Mouse (Mus musculus) midbrain, embryonic 13.5 days (tissue): Measurements from ENCODE around the gene Hrc. TPM values are rescaled to one million over a fixed set of nuclear protein-coding genes. Genes with fewer than 3 reads are reported as not detected.
"Not testable (repeated sequence)": the region's sequence is repeated elsewhere in the genome, so short reads cannot be mapped to it uniquely, and the experiment has no call there.

Experiments used
- ATAC-seq: fragments of 200-750 bp; cut with Nextera tagmentation; 2 replicates; pipeline ENCODE4 v1.8.0; 2017; ENCODE audit warnings: mild to moderate bottlenecking, moderate TSS enrichment, moderate library complexity
- H3K27ac ChIP-seq: fragments of 300-500 bp; sonication (generic); 2 replicates; pipeline ENCODE4 v1.5.1; 2015; ENCODE audit warnings: inconsistent platforms, mild to moderate bottlenecking, moderate library complexity
- H3K27me3 ChIP-seq: fragments of 300-500 bp; sonication (generic); 2 replicates; pipeline ENCODE4 v1.6.1; 2015; ENCODE audit warnings: mild to moderate bottlenecking, inconsistent platforms
- H3K36me3 ChIP-seq: fragments of 300-500 bp; sonication (generic); 2 replicates; pipeline ENCODE4 v1.6.1; 2015; ENCODE audit warnings: mild to moderate bottlenecking, inconsistent platforms
- H3K4me1 ChIP-seq: fragments of 300-500 bp; sonication (generic); replicated peaks from 2 replicates; pipeline ENCODE4 v1.6.1; 2015; ENCODE audit warnings: inconsistent platforms
- H3K4me2 ChIP-seq: fragments of 300-500 bp; sonication (generic); replicated peaks from 2 replicates; pipeline ENCODE4 v1.6.1; 2015; ENCODE audit warnings: moderate library complexity, mild to moderate bottlenecking, inconsistent platforms
- H3K4me3 ChIP-seq: fragments of 300-500 bp; sonication (generic); replicated peaks from 2 replicates; pipeline ENCODE4 v1.5.1; 2015; ENCODE audit warnings: mild to moderate bottlenecking, inconsistent platforms
- H3K9ac ChIP-seq: fragments of 300-500 bp; sonication (generic); replicated peaks from 2 replicates; pipeline ENCODE4 v1.6.1; 2015; ENCODE audit warnings: mild to moderate bottlenecking, inconsistent platforms
- H3K9me3 ChIP-seq: fragments of 300-500 bp; sonication (generic); 2 replicates; pipeline ENCODE4 v1.6.1; 2016; ENCODE audit warnings: mild to moderate bottlenecking, inconsistent platforms
- WGBS: fragments of 180-500 bp; shearing (Covaris S2); methylation state at CpG from one replicate; pipeline ENCODE4 v1.1.7; 2015; 5-methylcytosine and 5-hydroxymethylcytosine counted together
- polyA plus RNA-seq: library from polyadenylated mRNA; unstranded; fragments of >200 nt; fragmentation: Nextera tagmentation; extraction: Ambion mirVana; gene quantifications from 2 replicates; pipeline ENCODE4 v1.2.1, GENCODE M21; 2015

Hrc gene
- polyA plus RNA-seq, 1 experiment from 2014 or later, result 0.26 TPM

DNA sequence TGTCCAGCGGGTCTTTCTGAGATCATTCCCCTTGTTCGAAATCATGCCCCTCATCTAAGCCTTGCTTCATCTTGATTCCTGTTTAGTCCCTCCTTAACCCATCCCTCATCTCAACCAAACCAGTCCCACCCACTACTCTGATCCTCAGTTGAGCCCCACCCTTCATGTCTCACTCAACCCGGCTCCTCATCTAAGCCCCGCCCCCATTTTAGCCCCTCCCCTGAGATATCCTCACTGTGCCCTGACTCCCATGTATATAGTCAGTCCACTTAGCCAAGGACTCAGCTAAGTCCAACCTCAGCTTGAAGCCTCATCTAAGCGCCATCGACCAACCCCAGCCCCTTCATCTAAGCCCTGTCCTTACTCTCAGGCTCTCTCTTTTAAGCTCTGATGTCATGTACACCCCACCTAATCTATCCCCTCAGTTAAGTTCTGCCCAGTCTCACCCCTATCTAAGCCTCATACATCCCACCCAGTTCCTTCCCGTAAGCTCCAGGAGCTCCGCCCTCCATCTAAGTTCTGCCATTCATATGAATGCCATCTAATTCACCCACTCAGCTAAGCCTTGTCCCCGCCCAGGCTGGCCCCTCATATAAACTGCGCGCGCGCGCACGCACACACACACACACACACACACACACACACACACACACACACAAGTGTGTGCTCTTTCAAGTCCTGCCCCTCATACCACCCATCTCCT lies 20.4 kb downstream of the Hrc start:
- Histone ChIP-seq H3K9ac (no peak overlapping the region), H3K27ac (no peak overlapping the region), H3K27me3 (0 out of 2 replicates have a peak, but pooled peaks cover under 1% of the 10 kb centered on the region), H3K4me1 (no peaks in the 10 kb centered on the region), H3K9me3 (no peaks in the 10 kb centered on the region), H3K4me3 (no peak overlapping the region), H3K4me2 (no peak overlapping the region), H3K36me3 (peaks cover 79% of the 10 kb centered on the region)
- 0 out of 2 replicates have a peak, but pooled peaks have one; percentile 45 for ATAC-seq
- 74% methylated on average over 15 of the region's 15 CpGs for WGBS

DNA sequence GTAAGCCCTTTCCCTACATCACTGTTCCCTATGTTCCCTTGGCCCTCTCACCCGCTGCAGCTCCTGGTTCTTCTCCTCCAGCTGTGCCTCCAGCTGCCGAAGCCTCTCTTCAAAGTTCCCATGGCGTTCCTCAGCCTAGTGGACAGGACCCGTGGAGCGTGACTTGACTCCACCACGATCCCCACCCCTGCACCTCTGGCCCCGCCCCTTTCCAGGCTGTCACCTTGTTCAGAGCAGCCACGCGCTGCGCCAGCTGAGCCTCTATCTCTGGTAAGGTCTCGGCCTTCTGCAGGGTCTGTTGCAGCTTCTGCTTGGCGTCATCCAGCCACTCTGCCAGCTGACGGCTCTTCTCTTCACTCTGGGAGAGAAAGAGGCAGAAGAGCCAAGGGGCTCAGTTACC lies 21.0 kb downstream of the Hrc start:
- Histone ChIP-seq H3K9me3 (no peaks in the 10 kb centered on the region), H3K4me1 (0 out of 2 replicates have a peak, but pooled peaks cover 2% of the 10 kb centered on the region), H3K27ac (no peak overlapping the region), H3K4me3 (no peak overlapping the region), H3K27me3 (0 out of 2 replicates have a peak, but pooled peaks cover 2% of the 10 kb centered on the region), H3K9ac (no peak overlapping the region), H3K36me3 (peaks cover 73% of the 10 kb centered on the region), H3K4me2 (no peak overlapping the region)
- WGBS, result 65% methylated on average over 13 of the region's 13 CpGs
- no peak for ATAC-seq

DNA sequence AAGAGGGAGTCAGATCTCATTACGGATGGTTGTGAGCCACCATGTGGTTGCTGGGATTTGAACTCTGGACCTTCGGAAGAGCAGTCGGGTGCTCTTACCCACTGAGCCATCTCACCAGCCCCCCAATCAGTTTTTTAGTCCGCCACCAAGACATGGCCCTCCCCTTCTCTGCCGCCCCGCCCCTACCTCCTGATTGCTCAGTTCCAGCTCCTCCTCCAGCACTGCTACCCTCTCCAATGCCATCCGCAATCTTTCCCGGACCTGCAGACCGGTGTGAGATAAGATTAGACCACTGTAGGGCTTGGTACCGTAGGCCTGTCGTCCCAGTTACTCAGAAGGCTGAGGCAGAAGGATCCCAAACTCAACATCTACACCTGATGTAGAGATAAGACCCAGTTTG lies 24.0 kb downstream of the Hrc start:
- WGBS, result 72% methylated on average over 10 of the region's 11 CpGs
- not testable (repeated sequence) for H3K9me3 ChIP-seq, H3K9ac ChIP-seq, H3K4me2 ChIP-seq, H3K27ac ChIP-seq, ATAC-seq, H3K4me3 ChIP-seq
- Histone ChIP-seq H3K27me3 (peaks cover 22% of the 10 kb centered on the region), H3K36me3 (peaks cover 47% of the 10 kb centered on the region), H3K4me1 (peaks cover 28% of the 10 kb centered on the region)

DNA sequence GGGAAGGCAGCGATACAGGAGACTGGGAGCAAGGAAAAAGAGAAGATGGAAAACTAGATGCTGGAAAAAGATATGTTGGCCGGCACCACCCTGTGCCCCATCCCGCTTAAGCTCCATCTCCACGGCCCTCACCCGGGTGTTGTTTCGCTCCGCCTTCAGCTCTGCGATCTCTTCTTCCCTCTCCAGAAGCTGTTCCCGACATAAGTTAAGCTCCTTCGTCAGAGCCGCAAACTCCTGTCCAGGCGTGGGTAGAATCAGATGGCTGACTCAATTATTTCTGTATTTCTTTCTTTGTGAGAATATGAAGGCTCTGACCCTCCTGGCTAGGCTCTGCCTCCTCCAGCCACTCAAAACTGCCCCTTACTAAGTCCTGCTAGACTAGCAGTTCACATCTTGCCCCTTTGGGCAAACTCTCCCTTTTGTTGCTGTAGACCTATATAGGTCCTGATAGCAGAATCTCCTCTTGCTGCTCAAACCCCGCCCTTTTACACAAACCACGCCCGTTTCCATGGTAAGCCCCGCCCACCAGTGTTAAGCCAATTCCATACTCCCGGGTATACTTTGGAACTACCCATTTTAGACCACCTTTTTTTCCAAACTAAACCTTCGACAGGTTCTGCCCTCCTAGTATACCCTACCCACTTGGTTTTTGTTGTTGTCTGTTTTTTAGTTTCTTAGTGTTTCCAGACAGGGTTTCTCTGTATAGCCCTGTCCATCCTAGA lies 25.5 kb downstream of the Hrc start:
- peaks cover 39% of the 10 kb centered on the region for H3K4me1 ChIP-seq
- no peak overlapping the region for H3K9ac ChIP-seq
- ATAC-seq, result peak; percentile 26
- no peaks in the 10 kb centered on the region for H3K9me3 ChIP-seq
- H3K4me2 ChIP-seq, result peak overlapping the region; percentile 86
- peak overlapping the region; percentile 81; the same call in 1 of the 2 replicates for H3K27ac ChIP-seq
- H3K27me3 ChIP-seq, result peaks cover 24% of the 10 kb centered on the region
- peaks cover 35% of the 10 kb centered on the region for H3K36me3 ChIP-seq
- H3K4me3 ChIP-seq, result peak overlapping the region; percentile 50; the same call in 1 of the 2 replicates
- WGBS, result 56% methylated on average over 18 of the region's 18 CpGs

DNA sequence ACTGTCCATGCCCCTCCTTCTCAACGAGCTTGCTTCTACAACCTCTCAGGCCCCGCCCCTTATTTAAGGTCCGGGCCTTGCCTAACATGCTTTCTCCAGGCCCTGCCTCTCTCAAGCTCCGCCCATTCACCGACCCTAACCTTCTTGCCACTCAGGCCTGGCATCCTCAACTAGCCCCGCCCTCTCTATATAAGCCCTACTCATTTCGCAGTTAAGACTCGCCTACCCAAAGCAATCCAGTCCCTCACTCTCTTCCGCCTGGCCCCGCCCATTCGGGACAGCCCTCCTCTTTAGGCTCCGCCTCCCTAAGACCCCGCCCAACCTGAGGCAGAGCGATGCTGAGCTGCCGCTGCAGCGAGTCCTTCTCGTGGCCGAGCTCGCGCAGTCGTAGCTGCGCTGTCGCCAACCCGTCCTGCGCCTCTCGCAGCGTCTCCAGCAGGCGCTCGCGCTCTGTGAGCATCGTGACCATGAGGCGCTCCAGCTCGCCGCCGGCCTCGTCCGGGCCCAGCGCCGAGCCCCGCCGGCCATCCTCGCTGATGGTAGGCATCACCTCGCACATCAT lies 26.2 kb downstream of the Hrc start:
- under 1% methylated on average over 43 of the region's 43 CpGs for WGBS
- Histone ChIP-seq H3K4me2 (peak overlapping the region; percentile 86), H3K27me3 (peaks cover 24% of the 10 kb centered on the region), H3K9me3 (no peaks in the 10 kb centered on the region), H3K4me3 (peak overlapping the region; percentile 50), H3K27ac (peak overlapping the region; percentile 81), H3K9ac (peak overlapping the region; percentile 79), H3K36me3 (peaks cover 28% of the 10 kb centered on the region), H3K4me1 (peaks cover 44% of the 10 kb centered on the region)
- peak; percentile 91 for ATAC-seq

DNA sequence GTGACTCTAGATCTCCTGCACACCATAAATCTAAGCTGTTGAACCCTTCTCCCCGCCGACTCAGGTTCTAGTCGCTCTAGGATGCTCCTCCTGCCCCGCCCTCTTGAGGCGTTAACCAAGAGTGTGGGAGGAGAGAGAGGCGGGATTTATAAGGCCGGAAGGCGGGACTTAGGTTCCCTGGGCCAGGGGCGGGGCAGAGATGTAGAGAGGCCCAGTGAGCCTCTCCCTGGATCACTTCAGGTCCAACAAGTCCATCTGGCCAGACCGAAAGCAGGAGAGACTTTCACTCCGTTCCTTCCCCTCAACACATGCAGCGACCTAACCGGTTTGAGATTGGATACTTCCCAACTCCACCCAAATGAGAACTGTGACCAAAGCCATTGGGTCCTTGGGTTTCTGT lies 27.7 kb downstream of the Hrc start:
- H3K36me3 ChIP-seq, result peaks cover 13% of the 10 kb centered on the region
- no peak overlapping the region for H3K9ac ChIP-seq
- ATAC-seq, result no peak
- 8% methylated on average over 13 of the region's 13 CpGs for WGBS
- peaks cover 24% of the 10 kb centered on the region for H3K27me3 ChIP-seq
- peak overlapping the region; percentile 86; the same call in 1 of the 2 replicates for H3K4me2 ChIP-seq
- no peaks in the 10 kb centered on the region for H3K9me3 ChIP-seq
- H3K4me3 ChIP-seq, result 0 out of 2 replicates have a peak overlapping the region, but pooled peaks have one; percentile 5
- H3K27ac ChIP-seq, result no peak overlapping the region
- H3K4me1 ChIP-seq, result peaks cover 46% of the 10 kb centered on the region

DNA sequence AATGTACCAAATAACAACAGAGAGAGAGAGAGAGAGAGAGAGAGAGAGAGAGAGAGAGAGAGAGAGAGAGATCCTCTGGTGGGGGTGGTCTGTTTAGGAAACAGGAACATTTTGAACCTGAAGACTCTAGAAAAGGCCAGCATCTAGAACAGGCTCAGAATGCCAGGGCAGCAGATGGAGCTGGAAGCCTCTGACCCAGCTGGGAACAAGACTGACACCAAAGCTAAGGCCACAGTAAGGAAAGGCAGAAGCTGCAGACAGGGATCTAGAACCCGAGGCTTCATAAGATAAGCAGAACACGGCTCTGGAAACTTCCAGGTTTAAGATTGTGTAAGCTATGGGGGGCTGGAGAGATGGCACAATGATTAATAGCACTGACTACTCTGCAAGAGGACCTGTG lies 28.9 kb downstream of the Hrc start:
- Histone ChIP-seq H3K4me3 (no peak overlapping the region), H3K9me3 (no peaks in the 10 kb centered on the region), H3K4me1 (peaks cover 54% of the 10 kb centered on the region), H3K27ac (no peak overlapping the region), H3K4me2 (no peak overlapping the region), H3K9ac (no peak overlapping the region), H3K27me3 (peaks cover 30% of the 10 kb centered on the region), H3K36me3 (peaks cover 4% of the 10 kb centered on the region)
- 93% methylated on average over 2 of the region's 2 CpGs for WGBS
- no peak for ATAC-seq

DNA sequence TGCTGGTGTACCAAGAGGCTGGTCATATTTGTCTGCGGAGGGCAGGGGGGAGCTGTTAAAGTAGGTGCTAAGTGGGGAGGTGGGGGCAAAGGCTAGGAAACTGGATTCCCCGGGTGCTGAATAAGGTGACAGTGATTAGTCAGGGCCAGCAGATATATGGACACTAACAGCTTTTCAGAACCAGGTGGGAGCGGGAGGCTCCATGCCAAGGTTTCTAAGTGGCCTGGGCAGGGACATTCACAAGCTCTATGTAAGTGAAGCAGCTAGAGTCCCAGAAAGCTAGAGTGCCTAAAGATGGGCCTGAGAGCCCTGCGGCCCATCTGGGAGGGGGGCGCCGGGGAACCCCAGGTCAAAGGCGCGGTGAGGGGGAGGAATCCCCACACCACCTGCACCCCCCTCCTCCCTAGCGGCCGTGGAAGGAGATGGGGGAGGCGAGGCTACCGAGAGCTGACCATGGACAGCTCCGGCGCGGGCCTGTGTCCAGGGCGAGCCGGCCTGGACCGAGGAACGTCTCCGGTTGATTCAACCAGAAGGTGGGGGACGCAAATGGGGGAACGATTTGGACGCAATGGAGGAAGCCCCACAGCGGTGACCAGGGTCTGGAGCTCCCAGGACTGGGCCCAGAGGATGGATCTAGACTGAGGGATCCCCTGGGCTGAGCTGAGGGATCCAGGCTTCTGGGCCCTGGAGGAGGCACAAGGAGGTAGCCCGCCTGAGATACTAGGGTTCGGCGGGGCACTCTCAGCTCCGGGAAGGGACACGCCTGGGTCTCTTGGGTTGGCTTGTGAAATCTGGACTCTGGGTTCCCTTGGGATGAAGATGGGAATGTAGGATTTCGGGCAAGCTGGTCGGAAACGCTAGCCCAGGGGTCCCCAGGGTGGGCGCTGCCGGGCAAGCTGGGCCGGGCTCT lies 30.9 kb downstream of the Hrc start:
- peak; percentile 7 for ATAC-seq
- WGBS, result 3% methylated on average over 35 of the region's 35 CpGs
- Histone ChIP-seq H3K9me3 (no peaks in the 10 kb centered on the region), H3K27ac (peak overlapping the region; percentile 70), H3K36me3 (no peaks in the 10 kb centered on the region), H3K9ac (peak overlapping the region; percentile 88), H3K4me3 (peak overlapping the region; percentile 85), H3K4me1 (peaks cover 72% of the 10 kb centered on the region), H3K4me2 (peak overlapping the region; percentile 84), H3K27me3 (peaks cover 39% of the 10 kb centered on the region)

DNA sequence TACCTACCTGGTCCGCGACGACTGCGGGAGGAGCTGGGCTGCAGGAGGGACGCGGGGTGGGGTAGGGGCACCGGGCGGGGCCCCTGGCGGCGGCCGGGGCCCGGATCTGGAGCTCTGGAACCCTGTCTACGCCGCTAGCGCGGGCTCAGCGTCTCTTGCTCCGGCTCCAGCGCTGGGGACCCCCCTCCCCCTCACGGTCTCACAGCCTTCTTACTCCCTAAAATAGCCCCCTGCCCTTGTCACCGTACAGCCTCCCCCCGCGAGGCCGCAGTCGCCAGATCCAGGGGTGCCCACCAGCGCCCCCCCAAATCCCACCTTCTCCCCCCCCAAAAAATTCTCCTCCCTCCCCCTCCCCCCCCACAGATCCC lies 31.5 kb downstream of the Hrc start, which contains the start of gene Ppfia3:
Gene Ppfia3 (minus strand): TSS at position 368 of the 368 bp plus-strand sequence.
- Histone ChIP-seq H3K4me1 (peaks cover 66% of the 10 kb centered on the region), H3K27ac (peak within 1 kb of the TSS; percentile 82)
- WGBS, result under 1% methylated on average over 21 of the region's 26 CpGs

DNA sequence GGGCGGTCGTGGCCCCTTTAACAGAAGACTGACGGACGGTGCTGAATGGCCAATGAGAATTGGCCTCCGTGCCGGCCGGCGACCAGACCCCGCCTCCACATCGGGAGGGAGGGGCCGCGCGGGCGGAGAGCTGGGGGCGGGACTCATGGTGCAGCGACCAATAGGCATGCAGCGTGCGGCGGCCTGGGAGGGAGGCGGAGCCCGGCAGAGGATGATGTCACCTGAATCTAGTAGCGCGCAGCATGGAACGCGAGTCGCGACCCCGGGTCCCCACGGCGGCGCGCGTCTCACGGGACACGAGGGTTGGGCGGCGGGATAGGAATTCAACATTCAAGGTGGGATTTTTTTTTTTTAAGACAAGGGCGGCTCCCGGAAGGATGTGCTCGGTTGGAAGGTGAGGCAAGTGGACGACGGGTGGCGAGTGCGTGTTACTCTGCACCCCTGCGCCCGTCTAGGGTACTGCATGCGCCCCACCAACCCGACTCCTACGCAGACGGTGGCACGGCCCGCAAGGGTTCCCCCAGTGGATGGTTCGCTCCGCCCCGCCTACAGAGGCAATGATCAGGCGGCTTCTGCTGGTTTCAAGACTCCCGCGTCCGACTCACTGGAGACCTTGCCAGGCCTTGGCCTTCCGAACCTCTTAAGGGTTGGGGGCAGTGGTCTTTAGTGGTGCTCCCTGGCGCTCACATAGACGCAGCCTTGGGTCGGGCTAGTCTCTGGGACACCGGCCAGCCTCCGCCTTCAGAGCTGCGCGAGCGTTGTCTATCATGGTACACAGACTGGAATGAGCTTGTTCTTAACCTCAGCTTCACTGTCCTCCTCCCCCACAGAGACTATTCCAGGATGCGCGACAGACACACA lies 32.2 kb downstream of the Hrc start:
- H3K27ac ChIP-seq, result peak overlapping the region; percentile 82
- H3K4me1 ChIP-seq, result peaks cover 60% of the 10 kb centered on the region

More for the DNA sequence above, 31.5 kb downstream of the Hrc start, which contains the start of gene Ppfia3:
- peaks cover 39% of the 10 kb centered on the region for H3K27me3 ChIP-seq
- peak within 1 kb of the TSS; percentile 85 for H3K4me3 ChIP-seq
- H3K9ac ChIP-seq, result peak within 1 kb of the TSS; percentile 88
- peak; percentile 44 for ATAC-seq
- peak within 1 kb of the TSS; percentile 84 for H3K4me2 ChIP-seq
- no peaks in the 10 kb centered on the region for H3K9me3 ChIP-seq
- no peaks in the 10 kb centered on the region for H3K36me3 ChIP-seq

More for the DNA sequence above, 32.2 kb downstream of the Hrc start:
- peaks cover 4% of the 10 kb centered on the region; the same call in 1 of the 2 replicates for H3K36me3 ChIP-seq
- peak overlapping the region; percentile 85 for H3K4me3 ChIP-seq
- peak overlapping the region; percentile 88 for H3K9ac ChIP-seq
- WGBS, result 1% methylated on average over 68 of the region's 70 CpGs
- H3K9me3 ChIP-seq, result no peaks in the 10 kb centered on the region
- peak; percentile 84 for ATAC-seq
- peak overlapping the region; percentile 84 for H3K4me2 ChIP-seq
- peaks cover 38% of the 10 kb centered on the region for H3K27me3 ChIP-seq
